ENCODE assay signal across 11 mouse cellular contexts in the genomic region with DNA sequence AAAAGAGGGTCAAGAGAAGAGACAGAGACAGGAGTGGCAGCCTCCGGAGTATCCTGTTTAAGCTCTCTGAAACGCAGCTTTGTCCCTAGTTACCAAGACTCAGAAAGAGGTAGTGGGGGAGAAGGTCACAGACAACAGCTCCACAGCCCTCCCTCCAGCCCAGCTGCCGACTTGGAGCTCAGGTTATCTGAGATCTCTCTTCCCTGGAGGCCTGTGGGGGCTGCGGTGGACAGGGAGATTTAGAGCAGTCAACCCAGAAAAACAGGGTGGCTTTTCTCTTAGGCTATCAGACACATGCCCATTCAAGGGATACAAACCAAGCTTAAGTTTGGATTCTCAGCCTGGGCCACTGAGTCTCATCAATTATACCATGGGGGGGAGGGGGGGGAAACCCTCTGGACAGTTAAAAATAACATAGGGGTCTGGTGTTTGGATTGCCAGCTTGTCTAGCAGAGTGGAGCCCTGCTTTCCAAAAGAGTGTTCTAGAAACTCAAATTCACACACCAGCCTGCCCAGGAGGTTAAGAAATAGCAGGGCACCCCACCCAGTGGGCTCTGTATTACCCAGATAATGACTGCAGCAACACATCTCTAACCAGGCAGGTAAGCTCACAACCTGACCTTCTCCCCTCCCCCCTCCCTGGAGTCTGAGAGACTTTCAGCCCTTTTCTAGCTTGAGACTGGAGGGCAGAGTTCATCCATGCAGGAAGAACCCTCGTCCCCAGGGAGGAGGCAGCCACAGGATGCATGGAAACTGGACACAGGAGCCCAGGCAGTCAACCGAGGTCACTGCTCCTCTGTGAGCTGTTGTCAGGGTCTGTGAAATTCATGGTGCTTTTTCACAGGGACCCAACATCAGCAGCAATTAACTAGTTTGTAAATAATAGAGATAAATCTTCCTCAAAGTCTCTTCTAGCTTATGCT. TPM values are rescaled to one million over a fixed set of nuclear protein-coding genes. Genes with fewer than 3 reads are reported as not detected.
DNase-seq lines count a peak whose midpoint lies in the region; ATAC-seq and TF ChIP-seq lines count a peak whose summit lies in the region.
"Had no signal": no experiment of that assay in that cellular context is flagged by ENCODE, and none has a peak within 500 bp of the region (broad histone marks: within the 10 kb centered on the region; RNA-seq: fewer than 3 reads in every experiment).

No protein-coding gene starts in this region.

- H3K9ac ChIP-seq in forebrain, embryonic 14.5 days (ENCODE audit: low read length): no peak overlapping the region
- no peak overlapping the region; the same call in 1 of the 2 replicates for H3K9ac ChIP-seq in liver, embryonic 14.5 days (replicated peaks)

- DNase-seq in forebrain, embryonic 10.5 days (ENCODE audit: extremely low spot score, low spot score): no peak
- no peak for DNase-seq in forebrain, embryonic 14.5 days (ENCODE audit: low spot score)
- peak; percentile 69 for DNase-seq in embryo, embryonic 11 days
- peak; percentile 78 for DNase-seq in kidney, adult 2 months
- DNase-seq in liver, embryonic 14.5 days (ENCODE audit: low read depth in 3 of 3, low spot score in 3 of 3): no peak
- DNase-seq in urinary bladder, postnatal 4 days (ENCODE audit: low spot score in 2 of 2): no peak
- no peak for DNase-seq in ovary, postnatal 36 days (ENCODE audit: low spot score)
- DNase-seq: cerebellum, adult 2 months had no signal

- no peak for TF ChIP-seq POLR2A in kidney, adult 2 months (IDR thresholded peaks at IDR 0.05; ENCODE audit: low read depth, low read length)

- H3K27ac ChIP-seq in forebrain, embryonic 10.5 days: 0 out of 2 replicates have a peak overlapping the region, but pooled peaks have one; percentile 6
- H3K27ac ChIP-seq in forebrain, embryonic 14.5 days (ENCODE audit: low read depth, low read length): no peak overlapping the region
- H3K27ac ChIP-seq in kidney, adult 2 months (ENCODE audit: insufficient read depth, low read depth, low read length): no peak overlapping the region
- H3K27ac ChIP-seq in liver, embryonic 14.5 days: no peak overlapping the region

- H3K36me3 ChIP-seq in forebrain, embryonic 10.5 days (replicated peaks): no peaks in the 10 kb centered on the region
- H3K36me3 ChIP-seq in forebrain, embryonic 14.5 days (ENCODE audit: control insufficient read depth, insufficient read depth, low read length): no peaks in the 10 kb centered on the region
- H3K36me3 ChIP-seq in kidney, adult 2 months (ENCODE audit: control insufficient read depth, insufficient read depth, low read length): no peaks in the 10 kb centered on the region
- H3K36me3 ChIP-seq in liver, embryonic 14.5 days (replicated peaks; ENCODE audit: control insufficient read depth, insufficient read depth, low read depth): no peaks in the 10 kb centered on the region

- no peaks in the 10 kb centered on the region for H3K9me3 ChIP-seq in forebrain, embryonic 10.5 days
- H3K9me3 ChIP-seq in forebrain, embryonic 14.5 days (replicated peaks; ENCODE audit: control insufficient read depth, low read length): no peaks in the 10 kb centered on the region
- no peaks in the 10 kb centered on the region for H3K9me3 ChIP-seq in liver, embryonic 14.5 days (ENCODE audit: control insufficient read depth, low read length)

- peaks cover 24% of the 10 kb centered on the region for H3K4me1 ChIP-seq in forebrain, embryonic 10.5 days
- H3K4me1 ChIP-seq in forebrain, embryonic 14.5 days (ENCODE audit: control insufficient read depth, insufficient read depth, low read length): no peaks in the 10 kb centered on the region
- peaks cover 13% of the 10 kb centered on the region; the same call in 1 of the 2 replicates for H3K4me1 ChIP-seq in kidney, adult 2 months (ENCODE audit: control insufficient read depth, insufficient read depth, low read length)
- H3K4me1 ChIP-seq in liver, embryonic 14.5 days (replicated peaks; ENCODE audit: control insufficient read depth in 2 of 2, insufficient read depth in 2 of 2, low read length in 1 of 2): peaks cover 7 to 18% of the 10 kb centered on the region in 2 experiments

- H3K27me3 ChIP-seq in forebrain, embryonic 10.5 days (ENCODE audit: poor library complexity, severe bottlenecking): peaks cover 10% of the 10 kb centered on the region
- no peaks in the 10 kb centered on the region for H3K27me3 ChIP-seq in forebrain, embryonic 14.5 days (replicated peaks; ENCODE audit: control insufficient read depth, insufficient read depth, low read length)
- H3K27me3 ChIP-seq in kidney, adult 2 months (replicated peaks; ENCODE audit: control insufficient read depth, insufficient read depth, low read length): no peaks in the 10 kb centered on the region
- H3K27me3 ChIP-seq in liver, embryonic 14.5 days (ENCODE audit: control insufficient read depth, insufficient read depth, low read length): no peaks in the 10 kb centered on the region

- H3K4me2 ChIP-seq in forebrain, embryonic 14.5 days (ENCODE audit: low read length): no peak overlapping the region
- peak overlapping the region; percentile 44; the same call in 1 of the 2 replicates for H3K4me2 ChIP-seq in liver, embryonic 14.5 days (ENCODE audit: low read depth)

- H3K4me3 ChIP-seq in forebrain, embryonic 10.5 days: no peak overlapping the region
- H3K4me3 ChIP-seq in forebrain, embryonic 14.5 days (ENCODE audit: low read depth, low read length): no peak overlapping the region
- H3K4me3 ChIP-seq in kidney, adult 2 months (ENCODE audit: insufficient read depth, low read depth, low read length): no peak overlapping the region
- H3K4me3 ChIP-seq in liver, embryonic 14.5 days (ENCODE audit: insufficient read depth in 1 of 2, low read depth in 2 of 2, low read length in 2 of 2): no peak overlapping the region

- no peak for TF ChIP-seq CTCF in kidney, adult 2 months (conservative IDR thresholded peaks at IDR 0.05; ENCODE audit: insufficient read depth, insufficient read length, low read depth, low read length)
- no peak for TF ChIP-seq CTCF in liver, embryonic 14.5 days (IDR thresholded peaks at IDR 0.05; ENCODE audit: low read depth)

- ATAC-seq in forebrain, embryonic 14.5 days: no peak
- ATAC-seq in liver, embryonic 14.5 days (ENCODE audit: insufficient read depth): peak; percentile 69
- no peak for ATAC-seq in activated CD4-positive, CD25-positive, alpha-beta regulatory T cell, adult 4 months
- ATAC-seq: inflammation-experienced regulatory T-cells, adult 6 months; lung, postnatal 0 days had no signal

- TF ChIP-seq EP300 in liver, embryonic 14.5 days (IDR thresholded peaks at IDR 0.05; ENCODE audit: low read depth): peak; percentile 56

- 37% methylated on average over 6 of the region's 6 CpGs for WGBS in forebrain, embryonic 10.5 days
- WGBS in forebrain, embryonic 14.5 days: 43% methylated on average over 6 of the region's 6 CpGs
- WGBS in kidney, adult 2 months: 22% methylated on average over 6 of the region's 6 CpGs
- 22% methylated on average over 6 of the region's 6 CpGs for WGBS in liver, embryonic 14.5 days (ENCODE audit: insufficient replicate concordance)

RNA-seq across cellular contexts. Expression of gene Dpf3, which starts 20.7 kb away (rescaled TPM):
- 1.2 and 2.2 TPM in 2 replicates for polyA plus RNA-seq in forebrain, embryonic 10.5 days (2016; fragmentation: Nextera tagmentation; extraction: Ambion mirVana)
- 7.8 and 9.6 TPM in 2 replicates for polyA plus RNA-seq in forebrain, embryonic 14.5 days (2014; fragmentation: Nextera tagmentation; extraction: Ambion mirVana)
- polyA plus RNA-seq in kidney, adult 2 months (2012; rRNA removed): 4.0 TPM in 2 replicates
- 2.2 and 3.7 TPM in 2 replicates for polyA plus RNA-seq in liver, embryonic 14.5 days (2012; rRNA removed)
- 4.1 and 4.8 TPM in 2 replicates for polyA plus RNA-seq in liver, embryonic 14.5 days (2014; fragmentation: Nextera tagmentation; extraction: Ambion mirVana)
- 1 to 10 TPM in 1 of 2 experiments, under 1 TPM in 1; 0.76 to 1.0 TPM for polyA plus RNA-seq in activated CD4-positive, CD25-positive, alpha-beta regulatory T cell, adult 4 months (2017; shearing (Covaris generic))

RNA-seq across cellular contexts. Expression of gene Dcaf4, which starts 53.5 kb away (rescaled TPM):
- polyA plus RNA-seq in forebrain, embryonic 10.5 days (2016; fragmentation: Nextera tagmentation; extraction: Ambion mirVana): 24.1 and 25.2 TPM in 2 replicates
- 41.9 and 47.2 TPM in 2 replicates for polyA plus RNA-seq in forebrain, embryonic 14.5 days (2014; fragmentation: Nextera tagmentation; extraction: Ambion mirVana)
- 11.2 and 12.5 TPM in 2 replicates for polyA plus RNA-seq in kidney, adult 2 months (2012; rRNA removed)
- polyA plus RNA-seq in liver, embryonic 14.5 days (2012; rRNA removed): 9.4 and 9.5 TPM in 2 replicates
- polyA plus RNA-seq in liver, embryonic 14.5 days (2014; fragmentation: Nextera tagmentation; extraction: Ambion mirVana): 9.8 and 12.6 TPM in 2 replicates
- 10 to 100 TPM; 17.7 to 21.2 TPM for polyA plus RNA-seq in activated CD4-positive, CD25-positive, alpha-beta regulatory T cell, adult 4 months (2017; shearing (Covaris generic))

Comparison
In these comparisons a context has a peak if more than half of its experiments do, and no peak if none do; other contexts are left out.
1. DNase-seq: peak in embryo, embryonic 11 days (single experiment) and kidney, adult 2 months (single experiment); none in forebrain, embryonic 10.5 days (single experiment), forebrain, embryonic 14.5 days (single experiment), liver, embryonic 14.5 days (0 of 3), urinary bladder, postnatal 4 days (0 of 2) and ovary, postnatal 36 days (single experiment).